Mouse (Mus musculus) adrenal gland (tissue): ENCODE data around the gene Pla2g5.

ENCODE experiments used
- intact Hi-C: fragments of 180-260 bp; cut with DNase I; formaldehyde crosslinking; loops from one replicate; pipeline ENCODE4 v1.15.1; 2025

The Pla2g5 gene

DNA sequence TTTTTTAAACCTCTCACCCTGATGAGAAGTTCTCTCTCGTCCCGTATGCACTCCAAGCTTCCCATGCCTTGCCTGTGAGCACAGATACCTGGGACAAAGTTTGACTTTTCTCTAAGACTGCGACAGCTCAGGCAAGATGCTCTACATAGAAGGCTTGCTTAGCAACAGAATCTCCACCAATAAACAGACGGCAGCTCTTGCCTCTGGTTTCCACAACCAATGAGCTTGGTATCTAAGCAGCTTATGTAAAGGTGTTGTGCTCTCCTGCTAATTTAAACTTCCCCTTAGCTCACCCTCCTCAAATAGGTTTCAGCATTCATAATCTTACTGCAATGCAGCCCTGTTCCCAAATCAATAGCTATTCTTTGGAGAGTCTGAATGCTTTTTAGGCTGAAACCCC, 61.7 kb downstream of the Pla2g5 start:
- intact Hi-C loops, result no loop called here

DNA sequence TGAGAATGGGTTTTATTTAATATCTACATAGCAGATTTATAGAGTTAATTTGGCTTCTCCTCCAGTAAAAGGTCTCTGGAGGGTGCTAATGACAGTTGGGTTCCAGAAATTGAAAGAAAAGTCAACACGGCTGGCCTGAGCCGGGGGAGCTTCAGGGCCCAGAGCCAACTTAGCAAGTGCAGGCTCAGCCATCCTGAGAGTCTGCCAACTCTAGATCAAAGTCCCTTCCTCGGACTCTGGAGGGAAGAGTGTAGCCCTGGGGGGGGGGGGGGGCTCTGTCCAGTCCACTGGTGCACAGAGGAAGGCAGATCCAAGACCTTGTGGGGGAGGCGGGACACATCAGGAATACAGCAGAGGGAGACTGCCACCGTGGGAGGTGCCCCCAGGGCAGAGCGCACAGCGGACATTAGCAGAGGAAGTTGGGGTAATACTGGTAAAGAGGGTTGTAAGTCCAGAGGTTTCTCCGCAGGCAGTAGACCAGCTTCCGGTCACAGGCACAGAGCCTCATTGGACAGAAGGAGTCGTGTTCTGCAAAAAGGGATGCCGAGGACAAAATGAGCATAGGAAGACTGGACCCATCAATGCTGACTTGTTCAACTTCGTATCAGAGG, 63.0 kb downstream of the Pla2g5 start:
- intact Hi-C loops, result no loop called here

DNA sequence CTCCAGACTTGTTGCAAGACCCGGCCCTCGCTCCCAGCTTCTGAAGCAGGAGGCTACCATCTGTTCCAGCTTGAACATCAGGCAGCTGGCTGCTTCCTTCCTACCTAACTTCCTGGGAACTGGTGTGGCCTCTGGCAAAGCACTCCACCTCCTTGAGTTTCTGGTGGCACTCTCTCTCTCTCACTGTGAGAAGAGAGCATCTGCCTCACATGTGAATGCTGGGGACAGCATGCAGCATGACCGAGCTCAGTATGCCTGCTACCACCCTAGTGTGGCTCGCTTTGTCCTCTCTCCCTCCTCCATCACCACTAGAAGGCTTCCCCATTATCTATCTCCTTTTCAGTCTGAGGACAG, 66.1 kb downstream of the Pla2g5 start:
- intact Hi-C loops, result no loop called here

DNA sequence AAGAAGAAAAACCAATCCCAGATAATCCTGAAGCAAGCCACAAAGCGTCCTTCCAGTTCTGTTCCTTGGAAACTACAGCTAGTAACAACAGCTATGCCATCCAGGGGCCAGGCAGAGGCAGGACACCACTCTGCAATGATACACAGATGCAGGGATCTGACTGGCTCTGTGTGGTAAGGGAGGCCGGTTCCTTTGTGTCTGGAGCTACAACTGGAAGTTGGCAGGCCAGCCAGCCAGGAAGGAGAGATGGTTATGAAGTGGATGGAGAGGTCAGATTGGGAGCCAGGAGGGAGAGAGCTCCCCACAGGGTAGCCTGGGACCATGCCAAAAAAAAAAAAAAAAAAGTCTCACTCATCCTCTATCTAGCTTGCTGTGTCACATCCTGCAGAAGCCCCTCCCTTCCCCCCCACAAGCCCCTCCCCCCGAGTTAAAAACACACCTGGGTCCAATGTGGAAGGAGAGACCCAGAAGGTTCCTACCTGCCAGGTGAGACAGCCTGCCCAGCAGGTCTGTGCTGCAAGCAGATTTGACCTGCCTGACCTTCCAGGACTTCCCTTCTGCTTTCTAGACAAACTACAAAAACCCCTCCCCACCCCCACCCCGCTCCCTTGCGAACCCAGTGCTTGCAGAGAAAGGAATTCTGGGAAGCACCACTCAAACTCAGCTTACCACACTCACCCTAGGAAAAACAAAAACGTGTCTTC, 66.6 kb downstream of the Pla2g5 start:
- intact Hi-C loops, result no loop called here

DNA sequence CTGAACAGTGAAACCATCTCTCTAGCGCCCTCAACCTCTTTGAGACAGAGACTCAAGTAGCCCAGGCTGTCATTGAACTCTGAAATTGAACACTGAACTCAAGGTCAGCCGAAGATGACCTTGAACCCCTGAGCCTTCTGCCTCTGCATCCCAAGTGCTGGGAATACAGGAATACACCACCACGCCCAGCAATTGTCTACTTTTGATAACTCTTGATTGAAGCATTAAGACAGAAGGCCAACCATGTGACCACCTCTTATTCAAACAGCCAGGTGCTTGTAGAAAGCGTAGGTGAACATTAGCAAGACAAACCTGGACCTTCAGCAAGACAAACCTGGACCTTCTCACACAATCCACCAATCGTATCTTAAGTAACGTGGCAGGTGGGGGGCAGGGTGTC, 68.9 kb downstream of the Pla2g5 start:
- intact Hi-C loops, result loop anchor here (5.0 kb wide), 1 partner anchor 87 kb away; no protein-coding TSS in a partner anchor

DNA sequence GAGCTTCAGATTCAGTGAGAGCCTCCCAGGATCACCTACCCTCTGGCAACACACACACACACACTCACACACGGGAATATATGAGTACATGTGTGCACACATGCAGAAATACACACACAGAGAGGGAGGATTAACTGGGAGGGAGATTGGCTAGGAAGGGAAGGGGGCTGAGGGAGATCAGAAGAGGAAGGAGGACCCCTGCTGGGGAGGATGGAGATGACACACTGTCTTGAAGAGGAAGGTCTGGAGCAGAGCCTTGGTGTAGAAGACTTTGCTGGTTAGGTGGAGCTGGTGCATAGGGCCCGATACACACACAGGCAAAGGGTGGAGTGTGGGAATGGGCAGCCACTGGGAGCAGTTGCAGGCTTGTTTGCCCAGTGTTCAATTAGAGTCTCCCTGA, 70.0 kb downstream of the Pla2g5 start:
- intact Hi-C loops, result loop anchor here (2.0 to 5.0 kb wide), 2 partner anchors 44 to 86 kb away; no protein-coding TSS in a partner anchor

DNA sequence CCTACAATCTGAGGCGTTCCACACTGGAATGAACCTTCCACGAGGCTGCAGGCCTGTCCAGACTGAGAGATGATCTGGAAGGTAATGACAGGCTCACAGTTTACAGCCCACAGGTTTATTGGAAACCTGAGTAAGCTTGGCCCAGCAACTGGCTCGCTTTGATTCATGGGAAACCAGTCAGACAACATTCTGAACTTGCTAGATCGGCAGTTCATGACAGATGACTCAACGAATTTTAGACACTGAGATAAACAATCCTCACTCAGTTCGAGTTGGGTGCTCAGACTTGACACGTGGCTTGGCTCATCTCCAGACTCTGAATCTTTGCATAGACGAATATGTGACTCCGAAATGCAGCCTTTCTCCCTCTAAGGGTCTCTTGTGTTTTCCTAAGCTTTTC, 70.7 kb downstream of the Pla2g5 start:
- intact Hi-C loops, result loop anchor here (2.0 to 5.0 kb wide), 2 partner anchors 44 to 85 kb away; no protein-coding TSS in a partner anchor

DNA sequence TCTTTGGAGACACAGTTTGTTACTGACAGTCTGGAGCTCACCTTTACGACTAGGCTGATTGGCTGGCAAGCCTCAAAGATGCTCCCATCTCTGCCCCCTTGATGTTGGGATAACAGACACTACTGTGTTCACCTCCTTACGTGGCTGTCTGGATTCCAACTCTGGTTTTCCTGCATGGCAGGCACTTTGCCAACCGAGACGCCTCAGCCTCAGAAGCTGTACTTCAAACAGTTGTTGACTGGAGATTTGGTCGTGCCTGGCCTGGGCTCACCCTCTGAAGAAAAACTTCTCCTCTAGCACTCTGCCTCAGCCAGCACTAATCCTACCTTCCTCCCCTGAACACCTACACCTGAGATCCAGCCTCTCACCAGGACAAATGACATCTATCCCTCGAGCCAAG, 71.8 kb downstream of the Pla2g5 start:
- intact Hi-C loops, result loop anchor here (5.0 kb wide), 1 partner anchor 84 kb away; no protein-coding TSS in a partner anchor

DNA sequence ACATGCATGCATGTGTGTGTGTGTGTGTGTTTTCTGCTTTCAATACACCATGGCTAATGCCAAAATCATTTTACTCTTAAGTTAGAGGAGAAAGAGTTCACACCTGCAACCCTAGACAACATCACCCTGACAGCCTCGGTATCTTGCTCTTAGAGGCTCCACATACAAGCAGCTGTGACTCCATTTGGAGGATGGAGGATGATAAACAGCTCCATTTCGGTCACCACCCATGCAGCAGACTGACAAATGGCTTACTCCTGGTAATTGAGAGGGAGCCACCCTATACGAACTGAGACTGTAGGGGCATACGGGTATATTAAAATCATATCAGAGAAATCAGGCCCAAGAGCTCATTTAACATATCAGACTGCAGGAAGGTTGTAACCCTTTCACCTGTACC, 74.9 kb downstream of the Pla2g5 start:
- intact Hi-C loops, result no loop called here

DNA sequence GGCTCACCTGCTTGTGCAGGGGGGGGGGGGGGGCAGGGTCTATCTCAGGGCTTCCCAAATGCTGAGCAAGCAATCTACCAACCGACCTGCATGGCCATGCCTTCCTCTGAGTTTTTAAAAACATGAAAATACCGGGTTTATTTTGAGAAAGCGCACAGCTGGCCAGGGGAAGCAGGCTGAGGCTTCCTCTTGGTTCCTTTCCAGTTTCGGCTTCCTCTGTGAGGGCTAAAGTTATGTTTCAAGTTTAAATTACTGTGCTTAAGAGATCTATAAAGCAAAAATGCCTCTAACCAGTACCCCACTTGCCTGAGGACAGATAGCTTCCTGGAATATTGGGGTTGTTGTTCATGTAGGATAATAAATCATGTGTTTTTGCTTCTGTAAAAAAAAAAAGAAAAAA, 77.1 kb downstream of the Pla2g5 start:
- intact Hi-C loops, result no loop called here

DNA sequence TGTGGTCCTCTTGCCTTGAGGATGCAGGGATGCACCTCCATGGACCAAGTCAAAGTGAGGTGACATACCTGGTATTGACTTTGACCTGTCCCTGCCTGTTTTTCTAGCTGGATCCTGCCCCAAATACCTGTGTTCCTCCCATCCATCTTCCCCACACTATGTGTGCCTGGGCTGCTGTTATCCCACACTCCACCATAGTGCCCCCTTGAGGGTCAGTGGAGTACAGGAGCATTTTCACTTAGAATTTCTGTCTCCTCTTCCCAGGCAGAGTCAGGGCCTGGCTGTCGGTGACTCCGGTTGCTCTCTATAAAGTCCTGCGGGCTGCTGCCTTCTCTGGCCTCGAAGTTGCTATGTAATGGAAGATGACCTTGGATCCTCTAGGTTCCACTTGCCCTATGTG, 77.6 kb downstream of the Pla2g5 start:
- intact Hi-C loops, result no loop called here

DNA sequence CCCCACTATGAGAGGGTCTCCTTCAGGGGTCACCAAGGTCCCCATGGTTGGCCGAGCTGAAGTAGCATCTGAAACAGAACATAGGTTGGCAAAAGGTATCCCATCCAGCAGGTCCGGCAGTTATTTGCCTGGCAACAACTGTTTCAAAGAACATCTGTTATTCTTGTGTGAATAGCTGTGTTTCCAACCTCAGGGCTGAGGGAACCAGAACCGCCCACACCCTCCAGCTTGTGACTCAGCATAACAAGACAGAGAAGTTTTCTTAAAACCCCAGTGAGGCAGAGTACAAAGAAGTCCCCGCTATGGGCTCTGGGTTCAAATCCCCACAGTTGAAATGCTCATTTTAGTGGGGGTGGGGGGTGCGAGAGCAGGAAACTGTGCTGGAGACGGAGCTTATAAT, 81.2 kb downstream of the Pla2g5 start:
- intact Hi-C loops, result no loop called here

DNA sequence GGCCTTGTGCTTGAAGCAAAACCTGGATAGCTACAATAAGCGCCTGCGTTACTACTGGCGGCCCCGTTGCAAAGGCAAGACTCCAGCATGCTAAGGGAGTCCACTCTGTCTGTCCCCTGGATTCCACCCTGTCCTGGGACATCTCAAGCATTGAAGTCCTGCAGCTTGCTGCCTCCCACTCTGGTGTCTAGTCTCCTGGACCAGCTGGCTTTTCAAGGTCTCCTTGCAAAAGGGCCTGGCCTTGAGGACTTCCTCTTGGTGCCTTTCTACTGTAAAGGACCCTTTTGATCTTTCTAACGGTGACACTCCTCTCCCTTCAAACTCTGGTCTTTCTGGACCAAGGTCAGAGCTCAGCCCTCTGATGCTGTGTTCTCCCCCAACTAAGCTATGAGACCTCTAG, 83.0 kb downstream of the Pla2g5 start:
- intact Hi-C loops, result no loop called here

DNA sequence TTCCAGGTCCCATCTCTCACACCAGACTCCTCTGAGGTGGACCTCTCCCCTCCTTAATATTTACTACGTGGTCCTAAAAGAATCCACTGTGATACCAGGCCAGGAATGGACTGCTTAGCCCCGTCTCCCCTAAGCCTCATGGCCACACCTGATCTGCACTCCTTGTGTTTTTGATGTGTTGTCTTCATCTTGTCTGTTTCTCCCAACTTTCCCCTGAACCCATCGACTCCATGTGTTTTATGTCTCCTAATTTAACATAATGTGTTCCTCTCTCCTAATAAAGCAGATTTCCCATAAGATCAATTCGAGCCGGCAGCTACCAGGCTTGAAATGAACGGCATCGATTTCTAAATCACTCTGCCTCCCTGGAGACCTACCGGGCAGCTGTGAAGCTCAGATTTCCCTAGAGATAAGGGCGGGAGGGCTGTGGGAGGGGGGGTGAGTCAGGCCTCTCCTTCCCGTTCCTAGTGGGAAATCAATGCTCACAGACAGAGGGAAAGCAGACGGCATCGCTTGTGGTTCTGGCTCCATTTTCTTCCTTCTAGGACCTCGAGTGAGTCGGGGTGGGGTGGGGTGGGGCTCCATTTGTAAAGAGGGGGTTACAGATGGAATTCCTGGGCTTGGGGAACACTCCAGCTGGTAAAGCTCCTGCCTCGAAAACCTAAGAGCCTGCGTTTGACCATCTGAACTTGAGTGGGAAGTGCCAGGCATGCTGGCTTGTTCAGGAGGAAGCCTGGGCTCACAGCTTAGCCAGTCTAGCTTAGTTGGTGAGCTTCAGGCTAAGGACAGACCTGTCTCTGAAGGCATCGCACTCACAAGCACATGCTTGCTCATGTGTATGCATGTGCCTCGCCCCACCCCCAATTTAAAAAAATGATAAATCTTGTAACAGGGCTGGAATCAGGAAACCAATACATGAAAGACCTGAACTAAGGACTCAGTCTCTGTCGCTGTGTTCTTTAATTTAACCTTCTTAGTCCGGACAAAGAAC, 85.6 kb downstream of the Pla2g5 start:
- intact Hi-C loops, result no loop called here

DNA sequence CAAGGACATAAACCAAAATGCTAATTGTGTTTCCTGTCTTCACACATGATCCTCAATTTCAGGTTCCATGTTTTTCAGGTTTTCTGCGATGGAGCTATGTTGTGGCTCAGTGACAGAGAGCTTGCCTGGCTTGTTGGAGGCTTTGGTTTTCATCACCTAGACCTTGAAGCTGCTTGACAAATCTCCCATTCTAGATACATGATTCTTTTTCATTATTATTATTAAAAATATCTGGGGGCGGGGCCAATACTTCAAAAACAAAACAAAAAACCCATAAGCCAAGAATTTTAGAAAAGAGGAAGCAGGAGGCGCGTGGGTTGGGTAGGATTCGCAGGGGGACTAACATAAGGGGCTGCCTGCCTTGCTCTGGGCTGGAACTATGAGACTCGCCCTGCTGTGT, 87.8 kb downstream of the Pla2g5 start, which contains the start of gene Pla2g2d:
Gene Pla2g2d (plus strand): TSS at position 301 of the 400 bp plus-strand sequence.
- intact Hi-C loops, result no loop called here

DNA sequence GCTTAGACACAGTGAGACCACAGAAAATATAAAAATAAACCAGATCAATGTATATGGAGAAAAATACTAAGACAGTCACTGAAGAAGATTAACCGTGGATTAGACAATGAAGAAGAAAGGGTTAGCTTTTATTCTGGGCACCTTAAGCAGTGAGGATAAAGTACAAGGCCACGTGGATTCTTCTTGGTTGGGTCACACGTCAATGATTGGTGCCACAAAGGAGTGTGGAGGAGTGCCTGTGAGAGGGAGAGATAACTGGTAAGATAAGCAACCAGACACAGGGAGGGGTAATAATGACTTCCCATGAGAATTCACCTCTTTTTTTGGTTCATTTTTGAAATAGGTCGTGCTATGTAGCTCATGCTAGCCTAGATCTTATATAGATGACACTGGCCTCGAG, 90.9 kb downstream of the Pla2g5 start:
- intact Hi-C loops, result no loop called here

DNA sequence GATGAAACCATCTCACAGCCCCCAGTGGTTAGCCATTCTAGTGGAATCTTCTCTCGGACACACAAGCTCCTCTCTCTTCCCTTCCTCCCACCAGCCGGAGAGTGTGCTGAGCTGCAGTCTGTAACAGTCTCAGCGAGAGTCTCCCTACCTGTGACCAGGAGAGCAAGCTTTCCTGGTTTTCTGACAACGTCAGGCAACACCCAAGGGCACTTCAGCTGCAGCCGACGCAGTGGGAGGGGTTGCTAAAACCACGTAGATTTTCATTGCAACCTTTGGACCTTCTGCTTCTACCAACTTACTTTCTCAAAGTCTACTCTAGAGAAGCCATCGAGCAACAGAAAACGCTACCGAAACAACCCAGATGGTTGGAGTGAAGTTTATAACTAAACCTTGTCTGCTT, 91.3 kb downstream of the Pla2g5 start:
- intact Hi-C loops, result no loop called here

DNA sequence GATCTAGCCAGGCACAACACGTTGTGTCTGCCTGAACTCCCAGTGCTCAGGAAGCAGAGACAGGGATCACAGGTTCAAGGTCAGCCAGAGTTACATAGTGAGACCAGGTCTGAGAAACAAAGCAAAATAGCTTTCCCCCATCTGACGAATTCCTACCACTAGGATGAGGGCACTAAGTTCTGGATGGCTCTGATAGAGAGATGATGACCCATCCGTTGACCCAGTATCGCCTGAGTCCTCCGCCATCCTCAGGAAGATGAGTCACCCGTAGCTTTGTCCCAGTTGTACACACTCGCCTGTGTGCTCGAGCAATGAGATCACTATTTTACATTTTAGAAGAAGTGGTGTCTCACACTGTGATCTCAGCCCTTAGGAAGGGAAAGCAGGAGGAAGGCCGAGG, 101.0 kb downstream of the Pla2g5 start:
- intact Hi-C loops, result no loop called here

DNA sequence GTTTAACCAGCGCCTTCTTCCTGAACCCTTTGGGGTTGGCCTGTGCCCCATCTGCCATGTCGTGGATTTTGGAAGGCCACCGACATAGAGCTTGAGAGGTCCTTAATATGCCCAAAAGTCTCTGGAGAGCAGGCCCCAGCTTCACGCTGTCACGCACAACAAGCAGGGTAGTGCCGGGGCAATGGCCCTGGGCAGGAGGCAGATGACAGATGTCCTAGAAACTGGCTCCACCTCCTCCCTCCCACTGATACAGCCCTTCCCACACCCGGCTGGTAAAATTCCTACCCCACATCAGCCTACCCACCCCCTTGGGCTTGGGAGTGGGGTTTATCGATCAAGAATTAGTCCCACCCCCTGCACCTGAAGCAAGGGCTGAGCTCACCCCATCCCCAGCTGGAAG, 105.9 kb downstream of the Pla2g5 start, which contains the start of gene Pla2g2f:
Gene Pla2g2f (minus strand): TSS at position 211 of the 400 bp plus-strand sequence.
- intact Hi-C loops, result no loop called here

DNA sequence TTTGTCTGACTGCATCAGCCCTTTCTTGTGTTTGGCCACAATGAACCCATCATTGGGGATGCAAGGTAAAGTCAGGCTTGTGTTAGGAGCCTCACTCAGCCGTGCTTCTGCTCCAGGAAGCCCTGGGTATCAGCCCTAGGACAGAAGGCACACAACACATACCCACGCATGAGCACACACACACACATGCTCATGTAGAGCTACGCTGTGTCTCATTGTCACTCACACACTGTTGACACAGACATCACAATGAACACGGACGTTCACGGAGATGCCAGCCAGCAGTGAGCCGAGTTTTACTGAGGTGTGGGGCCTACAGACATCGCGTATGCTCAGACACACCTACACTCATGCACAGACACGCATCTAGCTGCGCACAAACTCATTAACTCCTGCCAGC, 107.3 kb downstream of the Pla2g5 start:
- intact Hi-C loops, result no loop called here

DNA sequence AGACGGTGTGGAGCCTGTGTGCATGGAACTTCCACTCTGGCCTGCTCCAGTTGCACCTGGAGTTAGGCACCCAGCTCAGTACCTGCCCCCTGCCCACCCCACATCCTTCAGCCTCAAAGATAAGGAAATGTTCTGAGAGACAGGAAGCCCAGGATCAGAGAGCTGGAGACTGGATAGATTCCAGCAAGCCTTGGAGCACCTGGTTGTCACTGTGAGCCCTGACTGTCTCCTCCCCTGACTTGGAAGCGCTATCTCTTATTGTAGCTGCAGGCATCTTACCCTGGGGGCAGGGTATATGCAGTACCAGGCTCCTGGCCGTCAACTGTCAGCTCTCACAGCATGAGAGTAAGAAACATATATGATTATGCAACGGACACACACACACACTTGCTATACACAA, 107.8 kb downstream of the Pla2g5 start:
- intact Hi-C loops, result no loop called here

DNA sequence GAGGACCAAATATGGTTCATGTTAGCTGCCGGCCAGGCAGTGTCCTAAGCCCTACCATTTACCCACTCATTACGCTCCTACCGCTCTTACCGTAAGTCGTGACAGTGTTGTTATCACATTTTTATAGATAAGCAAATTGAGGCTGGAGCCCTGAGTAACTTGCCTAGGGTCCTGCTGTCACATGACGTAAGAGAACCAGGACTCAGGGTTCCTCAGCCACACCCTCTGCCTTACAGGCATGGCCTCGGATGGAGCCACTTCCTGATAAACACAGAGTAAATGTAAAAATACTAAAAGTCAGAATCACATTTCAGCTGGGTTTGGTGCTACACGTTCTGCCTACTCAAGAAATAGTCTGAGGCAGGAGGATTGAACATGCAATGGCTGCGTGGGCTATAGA, 108.8 kb downstream of the Pla2g5 start:
- intact Hi-C loops, result no loop called here
